Mouse (Mus musculus) bone marrow, adult 2 months (tissue): ENCODE measurements around the gene Prkaa2.

ENCODE experiments used
- CTCF ChIP-seq: fragments of 200-500 bp; IDR thresholded peaks from 2 replicates; pipeline ENCODE4 v1.5.1; 2011; ENCODE audit warnings: low read length, control low read depth; ENCODE audit not compliant: control insufficient read depth, insufficient read depth
- POLR2A ChIP-seq: fragments of 200-500 bp; IDR thresholded peaks from 2 replicates; pipeline ENCODE4 v1.6.1; 2011; ENCODE audit warnings: low read depth, mild to moderate bottlenecking, control low read depth, low read length, borderline replicate concordance; ENCODE audit not compliant: control insufficient read depth

GRCm38 (mm10) chr4:105109199-105109989 is at the start of gene Prkaa2:
- TF ChIP-seq POLR2A (no peak), CTCF (no peak)
